Mouse (Mus musculus) activated CD4-positive, CD25-positive, alpha-beta regulatory T cell, adult 4 months (primary cell): ENCODE data around the gene Crbn. TPM values are rescaled to one million over a fixed set of nuclear protein-coding genes. Genes with fewer than 3 reads are reported as not detected.

Experiments used
- ATAC-seq: one replicate; pipeline ENCODE4 v1.8.0; 2017
- polyA plus RNA-seq, 2 experiments: library from polyadenylated mRNA; unstranded; fragments of 100-300 nt; shearing (Covaris generic); gene quantifications; one replicate each; pipeline ENCODE4 v1.2.1; 2017

Crbn gene
- polyA plus RNA-seq: 100 to 1,000 TPM; 174 to 195 TPM

GRCm38 (mm10) chr6:106799333-106800226, at the start of gene Crbn:
TSS of gene Crbn (minus strand) at chr6:106800077.
- peak; percentile 95 for ATAC-seq

GRCm38 (mm10) chr6:106840181-106840580, 40.3 kb upstream of the Crbn start:
- ATAC-seq: no peak

- no peak for ATAC-seq
These were observed 38.2 kb upstream of the Crbn start for GRCm38 (mm10) chr6:106838053-106838452.

GRCm38 (mm10) chr6:106835316-106835715, 35.4 kb upstream of the Crbn start:
- ATAC-seq: no peak

- ATAC-seq: no peak
These were observed 22.5 kb upstream of the Crbn start for GRCm38 (mm10) chr6:106822329-106822728.

GRCm38 (mm10) chr6:106820566-106820965, 20.7 kb upstream of the Crbn start:
- ATAC-seq: no peak

GRCm38 (mm10) chr6:106819906-106820305, 20.0 kb upstream of the Crbn start:
- no peak for ATAC-seq

- ATAC-seq: no peak
These were observed 19.4 kb upstream of the Crbn start for GRCm38 (mm10) chr6:106819246-106819645.

- ATAC-seq: no peak
These were observed 10.8 kb upstream of the Crbn start for GRCm38 (mm10) chr6:106810686-106811085.

- no peak for ATAC-seq
These were observed 9.3 kb upstream of the Crbn start for GRCm38 (mm10) chr6:106809161-106809560.

GRCm38 (mm10) chr6:106804904-106805303, 5.0 kb upstream of the Crbn start:
- ATAC-seq: no peak

- no peak for ATAC-seq
These were observed 315 bp upstream of the Crbn start for GRCm38 (mm10) chr6:106800227-106800557.

- ATAC-seq: peak; percentile 58
These were observed 5.6 kb downstream of the Crbn start for GRCm38 (mm10) chr6:106794094-106794814.

- ATAC-seq: peak; percentile 3
These were observed 6.3 kb downstream of the Crbn start for GRCm38 (mm10) chr6:106793621-106794020.

- ATAC-seq: peak; percentile 45
These were observed 6.8 kb downstream of the Crbn start for GRCm38 (mm10) chr6:106793088-106793487.

GRCm38 (mm10) chr6:106792486-106792885, 7.4 kb downstream of the Crbn start:
- no peak for ATAC-seq

- ATAC-seq: peak; percentile 23
These were observed 8.4 kb downstream of the Crbn start for GRCm38 (mm10) chr6:106791429-106791828.

GRCm38 (mm10) chr6:106787138-106787537, 12.7 kb downstream of the Crbn start:
- peak; percentile 45 for ATAC-seq

GRCm38 (mm10) chr6:106770046-106770445, 29.8 kb downstream of the Crbn start:
- no peak for ATAC-seq

GRCm38 (mm10) chr6:106769290-106769866, 30.5 kb downstream of the Crbn start:
- ATAC-seq: peak; percentile 30

GRCm38 (mm10) chr6:106768640-106769289, 31.1 kb downstream of the Crbn start, which contains the start of gene Trnt1:
TSS of gene Trnt1 (plus strand) at chr6:106769120.
- ATAC-seq: peak; percentile 99

- no peak for ATAC-seq
These were observed 33.1 kb downstream of the Crbn start for GRCm38 (mm10) chr6:106766774-106767173.

GRCm38 (mm10) chr6:106765892-106766291, 34.0 kb downstream of the Crbn start:
- ATAC-seq: no peak
